Mouse (Mus musculus) thymus, adult 2 months (tissue): ENCODE results near the gene Rab21.

Experiments used
- CTCF ChIP-seq: fragments of 200-500 bp; IDR thresholded peaks from 2 replicates; pipeline ENCODE4 v1.5.1; 2012; ENCODE audit warnings: mild to moderate bottlenecking, control low read depth, low read length, moderate library complexity, borderline replicate concordance; ENCODE audit not compliant: control insufficient read depth, poor library complexity, insufficient read depth; ENCODE audit errors: extremely low read depth
- POLR2A ChIP-seq: fragments of 200-500 bp; IDR thresholded peaks from 2 replicates; pipeline ENCODE4 v1.6.1; 2012; ENCODE audit warnings: mild to moderate bottlenecking, low read length, control low read depth, moderate library complexity; ENCODE audit not compliant: control insufficient read depth, poor library complexity, insufficient read depth; ENCODE audit errors: extremely low read depth

GRCm38 (mm10) chr10:115270612-115271390, 44.6 kb downstream of the Rab21 start:
- TF ChIP-seq POLR2A (no peak), CTCF (no peak)
